Mouse (Mus musculus) thymus, postnatal 25 days (tissue): ENCODE measurements around the gene Ergic2.
"Not testable (repeated sequence)": the region's sequence is repeated elsewhere in the genome, so short reads cannot be mapped to it uniquely, and the experiment has no call there.

Experiments
- DNase-seq: peaks from one replicate; pipeline ENCODE4 v3.0.0; 2022

Ergic2 gene

GRCm38 (mm10) chr6:148207522-148207921 is 4.7 kb downstream of the Ergic2 start:
- no peak for DNase-seq

- no peak for DNase-seq
These were observed 7.0 kb downstream of the Ergic2 start for GRCm38 (mm10) chr6:148205134-148205533.

DNA sequence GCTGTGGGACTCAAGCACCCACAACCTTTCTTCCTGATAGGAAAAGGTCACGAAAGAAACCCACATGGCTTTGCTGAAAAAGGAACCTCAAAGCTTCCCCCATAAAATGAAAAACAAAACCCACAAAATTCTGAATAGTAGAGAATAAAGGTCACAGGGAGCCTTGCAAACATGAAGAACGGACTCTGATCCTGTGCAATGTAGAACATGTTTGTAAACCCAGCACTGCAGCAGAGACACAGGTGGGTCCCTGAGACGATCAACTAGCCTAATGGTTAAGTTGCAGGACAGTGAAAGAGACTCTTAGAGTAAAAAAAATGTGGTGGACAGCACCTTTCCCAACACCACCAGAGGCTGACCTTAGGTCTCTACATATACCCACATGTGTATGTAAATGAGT is 12.4 kb downstream of the Ergic2 start:
- no peak for DNase-seq

DNA sequence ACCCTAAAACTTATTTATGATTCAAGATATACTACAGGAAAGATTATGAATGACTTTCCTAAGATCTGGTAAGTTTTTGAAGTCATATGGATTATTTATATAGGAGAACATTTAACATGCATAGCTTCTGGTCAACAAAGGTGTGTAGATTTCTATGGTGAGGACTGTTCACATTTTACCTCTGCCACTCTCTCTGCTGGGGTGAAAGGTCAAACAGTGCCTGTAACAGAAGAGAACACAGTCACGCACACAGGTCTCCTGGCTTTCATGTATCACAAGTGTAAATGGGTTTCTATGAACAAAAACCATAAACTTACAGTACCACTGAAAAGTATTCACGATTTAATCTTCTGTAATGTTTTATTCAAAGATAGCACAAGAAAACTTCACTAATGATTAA is 13.0 kb downstream of the Ergic2 start:
- DNase-seq = no peak

DNA sequence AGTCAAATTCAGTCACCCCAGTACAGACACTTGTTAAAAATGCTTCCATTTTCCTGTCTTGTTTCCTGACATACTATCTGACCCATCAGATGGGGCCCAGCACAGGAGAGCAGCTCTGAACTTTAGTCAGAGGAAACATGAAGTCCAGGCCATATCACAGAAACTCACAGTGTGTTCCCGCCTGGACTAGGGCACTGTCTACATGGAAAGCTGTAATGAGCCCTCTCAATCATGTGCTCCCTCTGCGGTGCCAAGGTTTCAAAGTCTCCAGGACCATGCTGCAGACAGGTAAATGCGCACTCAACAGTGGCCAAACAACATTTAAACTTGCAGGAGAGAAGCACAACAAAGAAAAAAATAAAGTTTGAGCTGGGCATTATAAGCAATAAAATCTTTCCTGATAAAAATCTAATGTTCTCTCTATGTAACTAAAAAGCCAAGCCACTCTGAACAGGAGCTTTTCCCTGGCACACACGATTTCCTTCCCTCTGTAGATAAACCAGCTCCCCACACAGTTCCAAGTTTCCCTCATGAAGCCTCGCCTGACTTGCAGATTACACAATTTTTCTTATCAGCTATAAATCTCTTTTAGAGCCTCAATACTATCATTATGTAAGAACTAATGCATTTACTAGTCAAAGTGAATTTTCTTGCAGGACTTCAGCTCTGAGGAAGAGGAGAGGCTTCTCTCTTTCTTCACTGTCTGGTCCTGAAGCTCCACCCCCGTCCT is 18.0 kb downstream of the Ergic2 start:
- no peak for DNase-seq

- no peak for DNase-seq
These were observed 26.5 kb downstream of the Ergic2 start for GRCm38 (mm10) chr6:148185694-148186093.

DNA sequence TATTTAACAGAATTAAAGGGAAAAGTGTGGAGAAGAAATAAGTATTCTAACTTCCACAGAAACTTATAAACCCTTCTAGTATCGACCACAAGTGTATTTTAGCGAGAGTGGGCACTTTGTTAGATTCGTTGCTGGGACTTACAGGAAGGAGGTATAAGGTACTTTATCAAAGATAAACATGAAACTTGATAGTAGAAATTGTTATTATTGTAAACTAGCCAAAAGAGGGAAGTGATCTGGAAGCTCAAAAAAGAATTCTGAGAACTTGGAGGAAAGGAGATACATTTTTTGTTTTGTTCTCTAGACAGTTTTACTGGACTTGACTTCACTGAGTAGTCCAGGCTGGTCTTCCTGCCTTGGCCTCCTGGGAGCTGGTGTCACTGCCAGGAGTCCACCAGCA is 39.3 kb downstream of the Ergic2 start:
- no peak for DNase-seq

GRCm38 (mm10) chr6:148152305-148152704 is 59.9 kb downstream of the Ergic2 start:
- DNase-seq = not testable (repeated sequence)

GRCm38 (mm10) chr6:148142421-148142820 is 69.8 kb downstream of the Ergic2 start:
- DNase-seq = no peak

DNA sequence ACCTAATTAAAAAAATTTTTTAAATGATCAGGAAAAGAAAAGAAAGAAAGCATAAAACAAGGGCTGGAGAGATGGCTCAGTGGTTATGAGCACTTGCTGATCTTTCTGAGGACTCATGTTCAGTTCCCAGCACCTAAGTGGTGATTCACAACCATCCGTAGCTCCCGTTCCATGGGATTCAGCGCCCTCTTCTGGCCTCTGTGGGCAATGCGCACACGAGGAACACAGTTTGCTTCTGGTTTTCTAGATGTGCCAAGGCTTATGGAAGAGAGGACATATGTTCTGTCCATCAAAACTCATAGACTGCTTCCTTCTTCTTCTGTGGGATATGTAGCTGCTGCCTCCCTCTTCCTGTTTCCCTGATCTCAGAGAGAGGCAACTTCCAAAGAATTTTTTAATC is 70.3 kb downstream of the Ergic2 start:
- no peak for DNase-seq

GRCm38 (mm10) chr6:148139288-148139995 is 72.7 kb downstream of the Ergic2 start:
- no peak for DNase-seq

- peak; percentile 34 for DNase-seq
These were observed 76.3 kb downstream of the Ergic2 start for GRCm38 (mm10) chr6:148135769-148136382.

GRCm38 (mm10) chr6:148133536-148133935 is 78.6 kb downstream of the Ergic2 start:
- no peak for DNase-seq

DNA sequence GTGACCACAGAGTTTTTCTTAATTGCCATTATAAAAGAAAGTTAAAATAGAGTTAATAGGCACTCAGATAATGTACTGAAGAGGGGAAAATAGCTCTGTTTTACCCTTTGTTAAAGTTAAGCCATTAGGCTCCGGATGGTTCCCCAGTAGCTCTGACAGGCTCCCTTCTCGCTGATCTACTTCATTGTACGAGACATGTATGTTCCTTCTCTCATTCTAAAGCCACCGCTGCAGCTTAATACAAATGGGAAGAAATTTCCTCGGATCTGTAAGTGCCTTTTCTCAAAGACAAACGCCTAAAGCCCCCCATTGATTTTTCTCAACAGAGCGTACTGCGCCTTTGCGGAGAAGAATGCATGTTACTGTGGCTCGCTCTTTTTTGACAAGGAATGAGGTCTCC is 79.9 kb downstream of the Ergic2 start:
- DNase-seq = no peak
